Mouse (Mus musculus) testis, postnatal 14 days (tissue): ENCODE measurements around the gene Hoxa3.

Experiments
- DNase-seq: peaks from one replicate; pipeline ENCODE4 v3.0.0; 2021; ENCODE audit warnings: low spot score

Hoxa3 gene

GRCm38 (mm10) chr6:52183311-52184080 is 29.6 kb downstream of the Hoxa3 start:
- no peak for DNase-seq

GRCm38 (mm10) chr6:52182793-52183192 is 30.3 kb downstream of the Hoxa3 start:
- DNase-seq: no peak

GRCm38 (mm10) chr6:52182030-52182429 is 31.1 kb downstream of the Hoxa3 start:
- DNase-seq: no peak

GRCm38 (mm10) chr6:52180726-52181125 is 32.4 kb downstream of the Hoxa3 start:
- no peak for DNase-seq

- no peak for DNase-seq
These were observed 32.9 kb downstream of the Hoxa3 start for GRCm38 (mm10) chr6:52180213-52180710.

- DNase-seq: no peak
These were observed 33.4 kb downstream of the Hoxa3 start for GRCm38 (mm10) chr6:52179690-52180089.

- DNase-seq: no peak
These were observed 34.0 kb downstream of the Hoxa3 start for GRCm38 (mm10) chr6:52178918-52179665.

- no peak for DNase-seq
These were observed 35.3 kb downstream of the Hoxa3 start for GRCm38 (mm10) chr6:52177806-52178205.

- DNase-seq: no peak
These were observed 35.9 kb downstream of the Hoxa3 start, which contains the start of gene 5730596B20Rik for GRCm38 (mm10) chr6:52177061-52177735. 5730596B20Rik (plus strand) TSS chr6:52177498.

GRCm38 (mm10) chr6:52176391-52176790 is 36.7 kb downstream of the Hoxa3 start:
- DNase-seq: no peak

- DNase-seq: no peak
These were observed 37.3 kb downstream of the Hoxa3 start for GRCm38 (mm10) chr6:52175864-52176263.

- no peak for DNase-seq
These were observed 38.0 kb downstream of the Hoxa3 start for GRCm38 (mm10) chr6:52174968-52175751.

- no peak for DNase-seq
These were observed 39.5 kb downstream of the Hoxa3 start for GRCm38 (mm10) chr6:52173648-52174047.

GRCm38 (mm10) chr6:52172501-52172900 is 40.6 kb downstream of the Hoxa3 start:
- peak; percentile 83 for DNase-seq

- DNase-seq: no peak
These were observed 41.2 kb downstream of the Hoxa3 start for GRCm38 (mm10) chr6:52171938-52172337.

- DNase-seq: no peak
These were observed 41.8 kb downstream of the Hoxa3 start for GRCm38 (mm10) chr6:52171331-52171730.

GRCm38 (mm10) chr6:52170898-52171223 is 42.3 kb downstream of the Hoxa3 start:
- no peak for DNase-seq

- no peak for DNase-seq
These were observed 42.8 kb downstream of the Hoxa3 start for GRCm38 (mm10) chr6:52170166-52170897.

GRCm38 (mm10) chr6:52169499-52170165 is 43.5 kb downstream of the Hoxa3 start:
- no peak for DNase-seq

- no peak for DNase-seq
These were observed 44.7 kb downstream of the Hoxa3 start for GRCm38 (mm10) chr6:52168191-52169055.
